Mouse (Mus musculus): ENCODE measurements around the gene Homez.

DNA sequence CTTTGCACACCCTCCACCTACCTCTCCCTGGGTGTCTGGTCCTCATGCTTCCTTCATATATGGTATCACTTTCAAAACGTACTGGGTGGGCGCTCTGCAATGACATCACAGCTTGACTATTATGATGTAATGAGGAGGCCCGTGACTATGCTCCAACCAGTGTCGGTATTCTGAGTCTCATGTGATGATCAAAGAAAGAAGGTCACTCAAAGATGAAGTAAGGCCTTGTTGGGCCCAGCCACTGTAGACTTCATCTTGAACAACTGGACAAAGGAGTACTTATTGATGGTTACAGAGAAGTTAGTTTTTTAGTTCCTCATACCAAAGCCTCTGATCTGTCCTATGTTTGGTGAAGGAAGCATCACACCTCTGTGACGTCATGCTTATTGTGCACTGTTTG, at the start of gene Homez:
- no peak for TF ChIP-seq GATA1 (IDR thresholded peaks at IDR 0.05; ENCODE audit: borderline replicate concordance, low read length)
- no peak for TF ChIP-seq FLI1 (IDR thresholded peaks at IDR 0.05; ENCODE audit: low read length)
